Mouse (Mus musculus) limb, embryonic 14.5 days (tissue): ENCODE results near the gene Ranbp3. TPM values are rescaled to one million over a fixed set of nuclear protein-coding genes. Genes with fewer than 3 reads are reported as not detected.

Experiments
- ATAC-seq: fragments of 200-750 bp; cut with Nextera tagmentation; 2 replicates; pipeline ENCODE4 v1.8.0; 2017; ENCODE audit warnings: low read depth, moderate number of reproducible peaks, moderate TSS enrichment; ENCODE audit not compliant: low FRiP score
- DNase-seq: peaks from one replicate; pipeline ENCODE4 v3.0.0-alpha.2; 2015; ENCODE audit warnings: low spot score
- H3K27ac ChIP-seq: fragments of 300-500 bp; sonication (generic); replicated peaks from 2 replicates; pipeline ENCODE4 v1.5.1; 2014; ENCODE audit warnings: low read depth, mild to moderate bottlenecking, low read length, moderate library complexity, mixed read lengths
- H3K27me3 ChIP-seq: fragments of 300-500 bp; sonication (generic); 2 replicates; pipeline ENCODE4 v1.6.1; 2014; ENCODE audit warnings: low read length, mixed read lengths; ENCODE audit not compliant: control insufficient read depth, insufficient read depth
- H3K36me3 ChIP-seq: fragments of 300-500 bp; sonication (generic); 2 replicates; pipeline ENCODE4 v1.6.1; 2014; ENCODE audit warnings: mild to moderate bottlenecking, low read length, moderate library complexity, mixed read lengths; ENCODE audit not compliant: control insufficient read depth, insufficient read depth
- H3K4me1 ChIP-seq: fragments of 300-500 bp; sonication (generic); 2 replicates; pipeline ENCODE4 v1.6.1; 2014; ENCODE audit warnings: antibody characterized with exemption, low read length, mixed read lengths; ENCODE audit not compliant: control insufficient read depth, insufficient read depth
- H3K4me2 ChIP-seq: fragments of 300-500 bp; sonication (generic); replicated peaks from 2 replicates; pipeline ENCODE4 v1.6.1; 2014; ENCODE audit warnings: low read depth, mild to moderate bottlenecking, low read length, moderate library complexity; ENCODE audit not compliant: severe bottlenecking
- H3K4me3 ChIP-seq: fragments of 300-500 bp; sonication (generic); replicated peaks from 2 replicates; pipeline ENCODE4 v1.5.1; 2014; ENCODE audit warnings: low read length
- H3K9ac ChIP-seq: fragments of 300-500 bp; sonication (generic); 2 replicates; pipeline ENCODE4 v1.6.1; 2014; ENCODE audit warnings: mild to moderate bottlenecking, low read depth, low read length, moderate library complexity; ENCODE audit not compliant: severe bottlenecking
- H3K9me3 ChIP-seq: fragments of 300-500 bp; sonication (generic); 2 replicates; pipeline ENCODE4 v1.6.1; 2016; ENCODE audit warnings: low read length; ENCODE audit not compliant: control insufficient read depth
- POLR2A ChIP-seq: fragments of 200-500 bp; IDR thresholded peaks from 2 replicates; pipeline ENCODE4 v1.8.0; 2012; ENCODE audit warnings: inconsistent platforms, mild to moderate bottlenecking, moderate library complexity, borderline replicate concordance; ENCODE audit not compliant: insufficient read depth, insufficient read length; ENCODE audit errors: extremely low read depth
- WGBS: fragments of 180-500 bp; shearing (Covaris S2); extraction: QIAGEN DNeasy Blood & Tissue Kit; methylation state at CpG from one replicate; pipeline ENCODE4 v1.1.7; 2014; 5-methylcytosine and 5-hydroxymethylcytosine counted together
- polyA plus RNA-seq, 2 experiments: library from polyadenylated mRNA; depleted of rRNA in 1 of 2; stranded (reverse) in 1 of 2; unstranded in 1 of 2; fragments of >200 nt; fragmentation: Nextera tagmentation in 1 of 2; extraction: Ambion mirVana in 1 of 2; gene quantifications; 2 replicates each; pipeline versions ENCODE4 v1.2.1 to v1.2.3; 2012 to 2014

The Ranbp3 gene
- polyA plus RNA-seq, 2 experiments = 86.3 to 139 TPM

GRCm38 (mm10) chr17:56751404-56752072, 78.4 kb downstream of the Ranbp3 start:
- Histone ChIP-seq H3K9me3 (no peaks in the 10 kb centered on the region), H3K27ac (no peak overlapping the region), H3K36me3 (no peaks in the 10 kb centered on the region), H3K4me1 (peaks cover 10% of the 10 kb centered on the region), H3K4me3 (peak overlapping the region; percentile 20), H3K9ac (peak overlapping the region; percentile 34; the same call in 1 of the 2 replicates), H3K4me2 (peak overlapping the region; percentile 38), H3K27me3 (peaks cover 56% of the 10 kb centered on the region)
- DNase-seq = peak; percentile 62
- ATAC-seq = peak; percentile 54; the same call in 1 of the 2 replicates
- 24% methylated on average over 65 of the region's 71 CpGs for WGBS
- TF ChIP-seq POLR2A = 0 out of 2 replicates have a peak, but pooled peaks have one; percentile 12

- peaks cover 16% of the 10 kb centered on the region for H3K4me1 ChIP-seq
- no peak for DNase-seq
- H3K9me3 ChIP-seq = no peaks in the 10 kb centered on the region
- H3K4me2 ChIP-seq = no peak overlapping the region
- no peak for ATAC-seq
- H3K9ac ChIP-seq = no peak overlapping the region
- H3K4me3 ChIP-seq = no peak overlapping the region; the same call in 1 of the 2 replicates
- no peak overlapping the region for H3K27ac ChIP-seq
- TF ChIP-seq POLR2A = no peak
- peaks cover 56% of the 10 kb centered on the region for H3K27me3 ChIP-seq
- H3K36me3 ChIP-seq = no peaks in the 10 kb centered on the region
- 31% methylated on average over 15 of the region's 15 CpGs for WGBS
These were observed 80.4 kb downstream of the Ranbp3 start for GRCm38 (mm10) chr17:56753452-56753851.

- Histone ChIP-seq H3K9ac (no peak overlapping the region), H3K9me3 (no peaks in the 10 kb centered on the region), H3K4me3 (peak overlapping the region; percentile 2; the same call in 1 of the 2 replicates), H3K36me3 (no peaks in the 10 kb centered on the region), H3K4me1 (peaks cover 16% of the 10 kb centered on the region), H3K27ac (no peak overlapping the region), H3K4me2 (peak overlapping the region; percentile 1; the same call in 1 of the 2 replicates), H3K27me3 (peaks cover 56% of the 10 kb centered on the region)
- 9% methylated on average over 35 of the region's 36 CpGs for WGBS
- TF ChIP-seq POLR2A = no peak
- DNase-seq = no peak
- ATAC-seq = no peak
These were observed 81.4 kb downstream of the Ranbp3 start for GRCm38 (mm10) chr17:56754271-56755185.

- no peak for TF ChIP-seq POLR2A
These were observed 83.8 kb downstream of the Ranbp3 start for GRCm38 (mm10) chr17:56756703-56757399.

More at GRCm38 (mm10) chr17:56756703-56757399, 83.8 kb downstream of the Ranbp3 start:
- WGBS = under 1% methylated on average over 51 of the region's 51 CpGs
- peak overlapping the region; percentile 67 for H3K4me2 ChIP-seq
- peak overlapping the region; percentile 47 for H3K9ac ChIP-seq
- H3K27ac ChIP-seq = no peak overlapping the region
- H3K27me3 ChIP-seq = peaks cover 45% of the 10 kb centered on the region
- peak overlapping the region; percentile 44 for H3K4me3 ChIP-seq
- H3K4me1 ChIP-seq = peaks cover 16% of the 10 kb centered on the region
- ATAC-seq (0 out of 2 replicates have a peak, but pooled peaks have one; percentile 3), DNase-seq (no peak)
- no peaks in the 10 kb centered on the region for H3K9me3 ChIP-seq
- H3K36me3 ChIP-seq = no peaks in the 10 kb centered on the region
